Mouse (Mus musculus) T-cell, adult 2 months (primary cell): ENCODE data around the gene Mfsd4b3.

Experiments
- DNase-seq: peaks from one replicate; pipeline ENCODE4 v3.0.0; 2022; ENCODE audit warnings: low spot score

Gene Mfsd4b3

DNA sequence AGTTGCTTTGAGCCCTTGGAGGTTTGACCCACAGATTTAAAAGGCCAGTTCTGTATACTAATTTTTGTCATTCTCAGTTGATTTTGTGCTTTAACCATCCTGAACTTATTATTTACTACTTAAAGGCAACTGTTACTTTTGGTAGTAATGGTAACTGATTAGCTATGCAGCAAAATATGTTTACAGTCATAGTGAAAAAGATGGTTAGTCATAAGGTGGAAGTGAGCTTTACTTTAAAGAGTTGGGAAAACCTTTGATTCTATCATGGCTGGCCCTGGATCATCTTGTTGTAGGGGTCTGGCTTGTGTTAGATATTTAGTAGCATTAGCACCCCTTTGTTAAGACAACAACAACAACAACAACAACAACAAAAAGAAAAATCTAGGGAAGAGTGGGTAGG is 47.3 kb downstream of the Mfsd4b3 start:
- no peak for DNase-seq

DNA sequence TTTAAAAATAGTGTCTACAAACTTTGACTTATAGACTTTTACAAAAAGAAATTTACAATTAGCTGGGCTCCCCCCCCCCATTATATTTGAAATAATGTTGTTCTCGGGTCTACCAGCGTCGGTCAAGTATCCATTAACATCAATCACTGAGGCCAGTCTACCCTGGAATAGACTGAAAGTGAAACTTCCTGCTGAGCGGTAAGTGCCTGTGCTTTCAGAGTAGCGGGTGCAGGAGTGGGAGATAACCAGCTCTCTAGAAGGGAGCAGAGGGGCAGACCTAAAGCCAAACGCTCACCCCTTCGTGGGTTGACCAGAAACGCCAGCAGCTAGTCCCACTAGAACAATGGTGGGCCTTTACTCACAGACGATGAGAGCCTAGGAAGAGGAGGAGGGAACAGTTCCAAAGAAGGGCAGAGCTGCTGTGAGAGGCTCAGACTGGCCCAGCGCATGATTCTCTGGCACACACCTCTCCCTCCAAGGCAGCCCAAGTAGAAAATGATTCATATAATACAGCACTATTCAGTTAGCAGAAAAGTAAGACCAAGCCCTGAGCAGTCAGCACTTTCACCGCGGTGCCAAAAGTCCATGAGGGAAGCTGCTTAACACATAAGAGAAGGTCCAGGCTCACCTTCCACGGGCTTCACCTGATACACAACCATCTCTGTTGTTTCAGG is 51.0 kb downstream of the Mfsd4b3 start:
- no peak for DNase-seq

DNA sequence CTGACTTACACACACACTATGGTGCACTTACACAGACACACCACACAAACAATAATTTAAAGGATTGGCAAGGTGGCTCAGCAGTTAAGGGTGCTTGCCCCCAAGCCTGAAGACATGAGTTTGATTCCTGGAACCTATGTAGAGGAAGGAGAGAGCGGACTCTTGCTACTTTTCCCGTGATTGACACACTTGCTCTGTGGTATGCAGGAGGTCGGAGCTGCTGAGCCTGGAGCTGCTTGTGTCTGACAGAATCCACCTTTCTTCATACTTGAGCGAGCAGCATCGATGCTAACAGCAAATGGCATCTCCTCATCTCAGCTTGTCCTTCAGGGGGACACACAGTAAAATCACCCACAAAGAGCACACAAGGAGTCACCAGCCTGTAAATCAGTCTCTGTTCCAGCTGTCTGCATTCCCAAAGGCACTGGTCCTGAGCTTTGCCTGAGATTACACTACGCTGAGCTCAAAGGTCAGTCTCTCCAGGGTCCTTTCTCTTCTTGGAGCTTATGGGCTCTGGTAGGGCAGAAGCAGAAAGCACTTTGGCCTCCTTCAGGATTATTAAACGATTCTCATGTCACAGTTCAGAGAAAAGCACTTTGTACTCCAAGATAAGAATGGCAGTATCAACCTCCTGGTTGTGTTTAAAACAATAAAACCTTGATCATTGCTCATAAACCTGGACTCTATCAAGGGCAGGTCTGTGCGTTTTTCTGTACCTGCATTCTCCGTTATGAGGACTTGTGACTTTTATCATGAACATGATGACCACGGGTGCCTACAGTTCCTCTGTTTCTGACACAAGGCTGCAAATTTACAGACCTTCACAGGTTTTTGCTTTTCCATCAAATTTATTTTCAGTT is 52.9 kb downstream of the Mfsd4b3 start:
- DNase-seq = no peak

- no peak for DNase-seq
Observed at GRCm38 (mm10) chr10:39904191-39904590, 55.8 kb downstream of the Mfsd4b3 start.

- peak; percentile 75 for DNase-seq
Observed at GRCm38 (mm10) chr10:39898874-39899371, 61.0 kb downstream of the Mfsd4b3 start, which contains the start of gene Mfsd4b4. TSS of gene Mfsd4b4 (minus strand) at chr10:39899238.
